Mouse (Mus musculus) cortical plate, adult 2 months (tissue): ENCODE results near the gene Nek8.

Experiments used
- CTCF ChIP-seq: fragments of 200-500 bp; IDR thresholded peaks from 2 replicates; pipeline ENCODE4 v1.5.1; 2011; ENCODE audit warnings: mild to moderate bottlenecking, control low read depth, low read length; ENCODE audit not compliant: insufficient read depth; ENCODE audit errors: extremely low read depth
- POLR2A ChIP-seq: fragments of 200-500 bp; IDR thresholded peaks from 2 replicates; pipeline ENCODE4 v1.6.1; 2011; ENCODE audit warnings: mild to moderate bottlenecking, low read length, control low read depth; ENCODE audit not compliant: insufficient read depth; ENCODE audit errors: extremely low read depth

- no peak for TF ChIP-seq CTCF
- no peak for TF ChIP-seq POLR2A
Measured at GRCm38 (mm10) chr11:78136132-78136531, 40.3 kb downstream of the Nek8 start.
